Mouse (Mus musculus): ENCODE measurements at regions not wholly inside any gene's neighbourhood (a gene's known extent, or its start where the extent isn't known, plus 50 kb on each side); places are given as distances from the start of the nearest gene placed in this dataset.

DNA sequence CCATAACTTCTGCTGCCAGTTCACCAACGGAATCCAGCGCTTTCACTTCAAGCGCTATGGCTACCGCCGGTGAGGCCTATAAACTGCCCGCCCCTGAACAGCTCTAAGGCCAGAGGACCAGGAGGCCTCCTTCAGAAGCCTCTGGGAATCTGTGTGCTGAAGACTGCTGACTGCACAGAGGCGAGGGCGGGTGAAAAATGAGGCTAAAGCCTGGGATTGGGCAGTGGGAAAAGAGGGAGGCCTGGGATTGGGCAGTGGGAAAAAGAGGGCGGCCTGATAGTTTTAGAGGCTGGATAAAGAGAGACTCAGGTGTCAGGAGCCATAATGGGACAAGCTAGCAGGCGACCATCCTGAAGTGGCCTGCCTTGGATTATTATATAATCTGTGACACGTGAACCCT, 80.8 kb downstream of the Plekhb2 start:
- no peak for DNase-seq
- Histone ChIP-seq H3K4me3 (replicated peaks; ENCODE audit: extremely low read depth, low read depth, low read length) (no peak overlapping the region), H3K4me1 (ENCODE audit: control insufficient read depth, insufficient read depth, low read length) (no peaks in the 10 kb centered on the region)
- no peak for TF ChIP-seq CTCF (IDR thresholded peaks at IDR 0.05; ENCODE audit: insufficient read depth, low read length)
- TF ChIP-seq POLR2A (IDR thresholded peaks at IDR 0.05; ENCODE audit: borderline replicate concordance, extremely low read depth, low read depth, low read length): no peak
- 86% methylated on average over 11 of the region's 11 CpGs for WGBS

DNA sequence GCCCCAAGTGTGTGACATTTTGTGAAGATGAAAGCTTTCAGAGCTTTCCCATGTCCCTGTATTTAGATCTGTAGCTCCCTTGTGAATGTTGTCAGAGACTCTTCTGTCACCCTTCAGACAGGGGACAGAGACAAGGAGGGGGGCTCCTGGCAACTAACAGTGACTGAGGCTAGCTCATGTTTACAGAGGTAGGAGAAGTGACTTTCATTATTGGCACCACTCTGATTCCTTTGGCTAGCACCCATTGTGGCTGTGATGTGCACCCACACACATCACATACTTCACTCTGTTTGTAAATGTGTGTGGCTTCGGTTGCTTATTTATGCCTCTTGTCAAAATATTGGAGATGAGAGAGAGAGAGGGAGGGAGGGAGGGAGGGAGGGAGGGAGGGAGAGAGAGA, 93.4 kb downstream of the Plekhb2 start:
- WGBS: 53% methylated on average over 1 of the region's 1 CpGs
- Histone ChIP-seq H3K4me1 (ENCODE audit: control insufficient read depth, insufficient read depth, low read length) (no peaks in the 10 kb centered on the region), H3K4me3 (replicated peaks; ENCODE audit: extremely low read depth, low read depth, low read length) (no peak overlapping the region)
- DNase-seq: no peak
- TF ChIP-seq POLR2A (IDR thresholded peaks at IDR 0.05; ENCODE audit: borderline replicate concordance, extremely low read depth, low read depth, low read length) (no peak), CTCF (IDR thresholded peaks at IDR 0.05; ENCODE audit: insufficient read depth, low read length) (no peak)

DNA sequence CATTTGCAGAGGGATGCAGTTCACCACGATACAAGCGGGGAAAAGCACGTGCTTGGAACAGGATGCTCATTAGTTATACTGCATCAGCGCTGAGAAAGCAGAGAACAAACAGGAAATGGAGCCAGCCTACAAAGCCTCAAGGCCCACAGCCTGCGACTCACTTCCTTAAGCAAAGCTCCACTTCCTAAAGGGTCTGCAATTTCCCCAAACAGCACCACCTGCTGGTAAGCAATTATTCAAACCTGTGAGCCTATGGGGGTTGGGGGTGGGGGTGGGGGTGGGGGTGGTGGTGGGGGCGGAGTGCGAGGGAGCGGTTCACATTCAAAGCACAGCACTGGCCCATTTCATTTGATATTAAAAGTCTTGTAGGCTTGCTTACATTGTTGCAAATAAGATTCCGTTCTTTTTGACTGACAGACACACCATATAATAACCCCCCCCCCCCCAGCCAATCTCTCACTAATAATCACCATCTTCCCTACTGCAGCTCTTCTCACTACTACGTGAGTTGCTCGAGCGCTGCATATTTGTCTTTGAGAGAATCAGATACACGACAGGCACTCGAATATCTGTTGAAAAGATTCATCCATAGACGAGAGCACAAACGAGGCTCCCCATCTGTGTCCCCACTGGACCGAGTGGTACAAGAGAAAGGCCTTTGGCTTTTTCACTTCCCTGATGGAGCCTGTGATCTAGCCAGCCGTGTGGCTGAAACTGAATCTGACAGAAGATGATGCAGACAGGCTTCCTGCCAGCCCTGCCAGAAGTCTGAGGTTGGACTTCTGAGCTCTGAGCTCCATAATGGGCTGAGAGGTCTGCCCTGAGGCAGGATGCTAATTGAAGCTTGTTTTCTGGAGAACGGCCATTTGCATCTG, 112.1 kb downstream of the Plekhb2 start:
- Histone ChIP-seq H3K4me3 (replicated peaks; ENCODE audit: extremely low read depth, low read depth, low read length) (no peak overlapping the region), H3K4me1 (ENCODE audit: control insufficient read depth, insufficient read depth, low read length) (no peaks in the 10 kb centered on the region)
- 70% methylated on average over 19 of the region's 19 CpGs for WGBS
- no peak for TF ChIP-seq CTCF (IDR thresholded peaks at IDR 0.05; ENCODE audit: insufficient read depth, low read length)
- no peak for TF ChIP-seq POLR2A (IDR thresholded peaks at IDR 0.05; ENCODE audit: borderline replicate concordance, extremely low read depth, low read depth, low read length)
- DNase-seq: no peak

DNA sequence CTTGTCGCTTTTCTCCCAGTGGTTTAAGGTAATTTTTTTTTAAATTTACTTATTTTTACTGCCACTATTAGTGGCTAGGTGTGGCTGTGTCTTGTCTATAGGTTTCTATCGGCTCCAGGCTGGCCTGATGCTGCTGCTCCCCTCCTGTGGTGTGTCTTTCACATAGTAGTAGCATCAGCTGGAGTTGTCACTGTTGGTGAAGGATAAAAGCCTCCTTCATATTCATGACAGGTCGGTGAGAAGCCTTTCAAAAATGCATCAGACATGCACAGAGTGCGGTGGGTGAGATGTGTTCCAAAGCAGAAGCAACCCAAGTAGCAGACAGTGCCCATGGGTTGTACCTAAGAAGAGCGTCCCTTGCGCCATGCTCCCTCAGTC, 112.7 kb downstream of the Plekhb2 start:
- no peak for DNase-seq
- WGBS: 83% methylated on average over 6 of the region's 6 CpGs
- TF ChIP-seq POLR2A (IDR thresholded peaks at IDR 0.05; ENCODE audit: borderline replicate concordance, extremely low read depth, low read depth, low read length) (no peak), CTCF (IDR thresholded peaks at IDR 0.05; ENCODE audit: insufficient read depth, low read length) (no peak)
- H3K4me1 ChIP-seq (ENCODE audit: control insufficient read depth, insufficient read depth, low read length): no peaks in the 10 kb centered on the region
- no peak overlapping the region for H3K4me3 ChIP-seq (replicated peaks; ENCODE audit: extremely low read depth, low read depth, low read length)

DNA sequence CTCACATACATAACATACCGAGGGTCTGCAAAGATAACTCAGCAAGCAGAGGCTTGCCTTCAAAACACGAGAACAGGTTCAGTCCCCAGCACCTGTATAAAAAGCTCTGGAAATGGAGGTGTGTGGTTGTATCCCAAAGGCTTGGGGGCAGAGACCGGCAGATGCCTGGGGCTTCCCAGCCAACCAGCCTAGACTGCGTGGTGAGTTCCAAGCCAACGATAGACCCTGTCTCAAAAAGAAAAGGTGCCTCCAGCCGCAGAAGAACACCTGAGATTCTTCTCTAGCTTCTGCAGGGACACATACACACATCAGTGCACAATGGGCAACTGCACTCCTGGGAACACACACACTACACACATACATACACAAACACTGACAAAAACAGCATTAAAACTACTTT, 125.0 kb downstream of the Plekhb2 start:
- 81% methylated on average over 6 of the region's 6 CpGs for WGBS
- no peak overlapping the region for H3K4me3 ChIP-seq (replicated peaks; ENCODE audit: extremely low read depth, low read depth, low read length)
- TF ChIP-seq CTCF (IDR thresholded peaks at IDR 0.05; ENCODE audit: insufficient read depth, low read length): no peak
- no peak for TF ChIP-seq POLR2A (IDR thresholded peaks at IDR 0.05; ENCODE audit: borderline replicate concordance, extremely low read depth, low read depth, low read length)
- no peak for DNase-seq
- H3K4me1 ChIP-seq (ENCODE audit: control insufficient read depth, insufficient read depth, low read length): no peaks in the 10 kb centered on the region

DNA sequence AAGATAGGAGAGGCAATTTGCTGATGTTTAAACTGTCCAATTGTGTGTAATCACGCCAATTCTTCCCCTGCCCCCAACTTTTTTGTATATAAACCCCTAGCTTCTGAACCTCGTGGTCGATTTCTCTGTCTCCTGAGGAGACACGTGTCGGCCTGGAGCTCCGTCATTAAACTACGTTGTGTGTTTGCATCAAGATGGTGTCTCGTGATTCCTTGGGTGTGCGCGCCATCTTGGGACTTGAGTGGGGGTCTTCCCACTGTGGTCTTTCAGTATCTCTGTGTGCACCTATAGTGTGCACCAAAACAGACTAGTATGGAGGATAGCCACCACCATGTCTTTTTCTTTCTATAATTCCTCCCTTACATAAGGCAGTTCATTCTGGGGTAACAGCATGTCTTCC, 128.4 kb downstream of the Plekhb2 start:
- WGBS: 91% methylated on average over 10 of the region's 10 CpGs
- no peak overlapping the region for H3K4me3 ChIP-seq (replicated peaks; ENCODE audit: extremely low read depth, low read depth, low read length)
- DNase-seq: no peak
- H3K4me1 ChIP-seq (ENCODE audit: control insufficient read depth, insufficient read depth, low read length): no peaks in the 10 kb centered on the region
- TF ChIP-seq CTCF (IDR thresholded peaks at IDR 0.05; ENCODE audit: insufficient read depth, low read length) (no peak), POLR2A (IDR thresholded peaks at IDR 0.05; ENCODE audit: borderline replicate concordance, extremely low read depth, low read depth, low read length) (no peak)

DNA sequence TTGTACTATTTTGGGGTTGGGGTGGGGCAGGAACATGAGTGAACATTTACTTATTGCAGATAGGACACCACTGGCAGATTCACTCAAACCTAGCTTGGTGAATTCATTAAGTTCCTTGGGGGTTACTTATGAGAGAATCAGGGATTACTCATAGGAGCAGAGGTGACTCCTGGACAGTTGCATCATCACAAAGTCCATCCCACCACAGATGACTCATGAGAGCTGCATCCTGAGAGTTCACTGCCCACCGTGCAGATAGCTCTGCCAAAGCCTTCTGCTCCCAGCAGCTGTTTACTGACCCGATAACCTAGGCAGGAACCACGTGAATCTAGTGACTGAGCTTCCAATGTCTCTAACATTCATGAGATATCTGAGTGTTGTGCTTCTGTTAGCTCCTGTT, 129.6 kb downstream of the Plekhb2 start:
- DNase-seq: no peak
- no peak overlapping the region for H3K4me3 ChIP-seq (replicated peaks; ENCODE audit: extremely low read depth, low read depth, low read length)
- TF ChIP-seq POLR2A (IDR thresholded peaks at IDR 0.05; ENCODE audit: borderline replicate concordance, extremely low read depth, low read depth, low read length): no peak
- 61% methylated on average over 3 of the region's 3 CpGs for WGBS
- H3K4me1 ChIP-seq (ENCODE audit: control insufficient read depth, insufficient read depth, low read length): no peaks in the 10 kb centered on the region

DNA sequence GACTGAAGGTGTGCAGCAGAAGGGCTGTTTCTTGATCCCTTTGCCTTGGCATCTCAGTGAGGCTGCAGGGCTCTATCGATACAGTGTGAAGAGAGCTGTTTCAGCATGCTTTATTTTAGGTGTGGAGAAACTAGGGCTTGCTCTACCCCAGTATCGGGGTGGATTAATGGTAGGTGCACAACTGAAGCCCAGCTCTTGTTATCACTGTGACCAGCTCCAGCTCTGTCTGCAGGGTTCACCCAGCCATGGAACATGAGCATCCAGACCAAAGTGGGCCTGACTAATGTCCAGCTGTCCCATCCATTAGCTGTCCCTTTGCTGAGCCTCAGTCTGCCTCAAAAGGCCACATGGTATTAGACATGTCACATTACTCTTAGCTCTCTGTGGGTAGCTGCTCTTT, 132.2 kb downstream of the Plekhb2 start:
- H3K4me3 ChIP-seq (replicated peaks; ENCODE audit: extremely low read depth, low read depth, low read length): no peak overlapping the region
- no peaks in the 10 kb centered on the region for H3K4me1 ChIP-seq (ENCODE audit: control insufficient read depth, insufficient read depth, low read length)
- no peak for TF ChIP-seq POLR2A (IDR thresholded peaks at IDR 0.05; ENCODE audit: borderline replicate concordance, extremely low read depth, low read depth, low read length)
- TF ChIP-seq CTCF (IDR thresholded peaks at IDR 0.05; ENCODE audit: insufficient read depth, low read length): no peak
- 91% methylated on average over 2 of the region's 2 CpGs for WGBS
- no peak for DNase-seq

DNA sequence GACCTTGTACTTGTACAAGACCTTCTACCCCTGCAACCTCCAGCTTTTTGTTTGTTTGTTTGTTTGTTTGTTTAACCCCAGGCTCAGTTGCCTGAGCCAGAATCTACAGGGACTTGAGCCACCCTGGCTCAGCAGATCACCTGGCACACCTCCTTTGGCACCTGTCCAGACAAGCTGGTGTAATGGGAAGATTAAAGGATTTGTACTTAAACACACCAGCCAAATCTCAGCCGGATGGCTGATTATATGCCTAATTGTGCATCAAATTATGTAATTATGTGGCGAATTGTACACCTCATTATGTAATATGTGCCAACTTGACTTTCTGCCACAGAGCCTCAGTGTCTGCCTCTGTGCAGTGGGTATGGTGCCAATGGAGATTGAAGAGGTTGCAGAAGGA, 133.2 kb downstream of the Plekhb2 start:
- WGBS: 69% methylated on average over 2 of the region's 2 CpGs
- TF ChIP-seq POLR2A (IDR thresholded peaks at IDR 0.05; ENCODE audit: borderline replicate concordance, extremely low read depth, low read depth, low read length) (no peak), CTCF (IDR thresholded peaks at IDR 0.05; ENCODE audit: insufficient read depth, low read length) (no peak)

DNA sequence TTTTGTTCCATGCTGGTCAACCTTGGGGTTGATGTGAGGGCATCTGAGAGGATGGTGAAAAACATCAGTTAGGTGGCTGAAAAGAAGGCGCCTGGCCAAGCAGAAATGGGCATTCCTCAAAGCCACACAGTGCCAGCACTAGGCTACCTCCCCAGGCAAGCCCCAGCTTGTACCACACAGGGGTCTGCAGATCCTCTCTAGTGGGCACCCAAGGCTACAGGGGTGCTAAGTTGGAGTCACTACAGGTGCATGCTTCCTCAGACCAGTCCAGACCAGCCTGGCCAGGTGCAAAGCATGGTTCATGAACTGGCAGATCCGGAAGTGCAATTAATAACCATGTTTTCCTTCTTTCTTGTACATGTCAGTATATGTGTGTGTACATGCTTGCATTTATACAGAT, 137.1 kb downstream of the Plekhb2 start:
- TF ChIP-seq POLR2A (IDR thresholded peaks at IDR 0.05; ENCODE audit: borderline replicate concordance, extremely low read depth, low read depth, low read length) (no peak), CTCF (IDR thresholded peaks at IDR 0.05; ENCODE audit: insufficient read depth, low read length) (no peak)
- WGBS: 74% methylated on average over 2 of the region's 2 CpGs
- DNase-seq: no peak
- Histone ChIP-seq H3K4me1 (ENCODE audit: control insufficient read depth, insufficient read depth, low read length) (no peaks in the 10 kb centered on the region), H3K4me3 (replicated peaks; ENCODE audit: extremely low read depth, low read depth, low read length) (no peak overlapping the region)

More for the DNA sequence above, 133.2 kb downstream of the Plekhb2 start:
- no peak overlapping the region for H3K4me3 ChIP-seq (replicated peaks; ENCODE audit: extremely low read depth, low read depth, low read length)
- H3K4me1 ChIP-seq (ENCODE audit: control insufficient read depth, insufficient read depth, low read length): no peaks in the 10 kb centered on the region
- DNase-seq: no peak

All from lung, adult 2 months (tissue).